Mouse (Mus musculus) ES-Bruce4 (cell line): ENCODE measurements around the gene Lsm2.
"Not testable (repeated sequence)": the region's sequence is repeated elsewhere in the genome, so short reads cannot be mapped to it uniquely, and the experiment has no call there.

Source experiments
- CTCF ChIP-seq: IDR thresholded peaks from one replicate; pipeline ENCODE4 v1.8.1; 2011; ENCODE audit warnings: low read depth, low read length
- EP300 ChIP-seq: IDR thresholded peaks from 2 replicates; pipeline ENCODE4 v1.6.1; 2011; ENCODE audit warnings: low read depth, low read length; ENCODE audit not compliant: insufficient read depth

- TF ChIP-seq CTCF, EP300: not testable (repeated sequence)
Measured at GRCm38 (mm10) chr17:34959130-34959778, 22.4 kb upstream of the Lsm2 start, which contains the start of gene Hspa1b.
